Comparison of ENCODE assay signal across 8 mouse cellular contexts in genomic region chr19:36833788-36834531, GRCm38 (mm10). TPM values are rescaled to one million over a fixed set of nuclear protein-coding genes. Genes with fewer than 3 reads are reported as not detected.
DNase-seq lines count a peak whose midpoint lies in the region; ATAC-seq and TF ChIP-seq lines count a peak whose summit lies in the region.

Tnks2 (plus strand) TSS chr19:36834232.

- H3K27ac ChIP-seq in hindbrain, embryonic 10.5 days, result peak within 1 kb of the TSS; percentile 99
- peak within 1 kb of the TSS; percentile 99 for H3K27ac ChIP-seq in lung, postnatal 0 days (ENCODE audit: low read length)

- peak within 1 kb of the TSS; percentile 96 for H3K4me3 ChIP-seq in hindbrain, embryonic 10.5 days
- H3K4me3 ChIP-seq in lung, postnatal 0 days (ENCODE audit: low read depth, low read length), result peak within 1 kb of the TSS; percentile 99

- ATAC-seq in frontal cortex, adult (ENCODE audit: low TSS enrichment), result peak; percentile 96
- ATAC-seq in lung, postnatal 0 days, result peak; percentile 96

- H3K36me3 ChIP-seq in hindbrain, embryonic 10.5 days, result peaks cover 12% of the 10 kb centered on the region
- no peaks in the 10 kb centered on the region for H3K36me3 ChIP-seq in lung, postnatal 0 days (ENCODE audit: insufficient read depth, low read length)

- peak; percentile 81 for DNase-seq in MEL-GATA-1-ER (ENCODE audit: extremely low read depth, low read depth)
- peak; percentile 95 for DNase-seq in cerebellum, adult 8-10 months
- DNase-seq in hindbrain, embryonic 10.5 days (ENCODE audit: low spot score), result peak; percentile 98
- peak; percentile 97 for DNase-seq in layer of hippocampus, adult 9-11 months
- peak; percentile 98 for DNase-seq in lung, postnatal 0 days (ENCODE audit: low spot score)
- peak; percentile 98 for DNase-seq in ovary, postnatal 14 days (ENCODE audit: low spot score)
- peak; percentile 97 for DNase-seq in thymus, postnatal 14 days

- peak within 1 kb of the TSS; percentile 56 for H3K4me2 ChIP-seq in lung, postnatal 0 days (replicated peaks; ENCODE audit: low read depth, low read length)

- peak; percentile 49 for TF ChIP-seq EP300 in lung, postnatal 0 days (IDR thresholded peaks at IDR 0.05)

- H3K27me3 ChIP-seq in hindbrain, embryonic 10.5 days (ENCODE audit: insufficient read depth, poor library complexity, severe bottlenecking), result no peaks in the 10 kb centered on the region
- H3K27me3 ChIP-seq in lung, postnatal 0 days (replicated peaks; ENCODE audit: insufficient read depth, low read length), result no peaks in the 10 kb centered on the region

- peak within 1 kb of the TSS; percentile 91 for H3K9ac ChIP-seq in lung, postnatal 0 days (replicated peaks; ENCODE audit: low read depth)

- WGBS in hindbrain, embryonic 10.5 days, result under 1% methylated on average over 72 of the region's 73 CpGs
- WGBS in lung, postnatal 0 days, result under 1% methylated on average over 54 of the region's 73 CpGs

- no peak for TF ChIP-seq CTCF in lung, postnatal 0 days (IDR thresholded peaks at IDR 0.05)

- H3K4me1 ChIP-seq in hindbrain, embryonic 10.5 days (replicated peaks), result peaks cover 23% of the 10 kb centered on the region
- peaks cover 6% of the 10 kb centered on the region; the same call in 1 of the 2 replicates for H3K4me1 ChIP-seq in lung, postnatal 0 days (ENCODE audit: insufficient read depth, low read depth, low read length)

- no peaks in the 10 kb centered on the region for H3K9me3 ChIP-seq in hindbrain, embryonic 10.5 days
- H3K9me3 ChIP-seq in lung, postnatal 0 days (ENCODE audit: low read length), result no peaks in the 10 kb centered on the region

RNA-seq across cellular contexts. Expression of gene Tnks2, which starts in this region (rescaled TPM):
- polyA plus RNA-seq in hindbrain, embryonic 10.5 days (2016; fragmentation: Nextera tagmentation; extraction: Ambion mirVana), result 53.6 and 58.3 TPM in 2 replicates
- polyA plus RNA-seq in lung, postnatal 0 days (2015; fragmentation: Nextera tagmentation; extraction: Ambion mirVana), result 25.4 and 28.7 TPM in 2 replicates

Comparison
In these comparisons a context has a peak if more than half of its experiments do, and no peak if none do; other contexts are left out.
1. Peak in every context shown above with its lines: DNase-seq, ATAC-seq, H3K4me3 ChIP-seq and H3K27ac ChIP-seq.